Mouse (Mus musculus): ENCODE measurements at regions not wholly inside any gene's neighbourhood (a gene's known extent, or its start where the extent isn't known, plus 50 kb on each side); places are given as distances from the start of the nearest gene placed in this dataset.

DNA sequence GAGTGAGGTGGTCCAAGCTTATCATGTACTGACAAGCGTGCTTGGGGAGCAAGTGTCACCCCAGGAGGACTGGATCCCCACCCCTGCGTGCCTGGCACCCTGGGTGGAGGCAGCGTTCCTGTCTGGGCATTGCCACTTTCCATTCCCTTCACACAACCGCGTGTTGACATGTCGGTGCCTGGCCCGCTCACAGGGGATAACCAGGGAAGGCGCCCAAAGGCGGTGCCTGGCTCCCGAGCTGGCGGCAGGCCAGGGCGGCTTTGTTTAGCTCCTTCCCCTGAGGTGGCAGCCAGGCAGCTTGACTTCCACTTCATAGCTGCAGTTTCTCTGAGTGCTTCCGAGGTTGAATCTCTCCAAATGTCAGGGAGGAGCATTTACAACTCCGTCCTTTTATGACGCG lies 318.7 kb upstream of the 4930535I16Rik start:
- peak; percentile 72 to 73 for DNase-seq

DNA sequence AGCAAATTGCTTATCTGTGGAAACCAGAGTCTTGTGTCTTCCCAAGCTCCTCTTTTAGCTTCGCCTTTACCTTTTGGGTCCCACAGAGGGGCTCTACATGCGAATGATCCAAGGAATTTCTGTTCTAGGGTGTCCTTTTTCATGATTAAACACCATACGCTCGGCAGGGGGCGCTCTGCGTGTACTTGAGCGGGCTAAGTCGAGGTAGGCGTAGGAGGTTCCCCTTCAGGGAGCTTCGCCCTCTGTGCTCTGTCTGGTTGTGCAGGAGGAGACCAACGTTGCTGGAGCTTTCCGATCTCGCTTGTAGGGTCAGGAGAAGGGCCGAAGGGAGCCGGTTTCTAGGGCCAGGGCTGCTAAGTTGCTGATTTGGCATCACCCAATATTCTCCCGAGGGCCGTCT lies 310.7 kb upstream of the 4930535I16Rik start:
- peak; percentile 72 to 82 for DNase-seq

DNA sequence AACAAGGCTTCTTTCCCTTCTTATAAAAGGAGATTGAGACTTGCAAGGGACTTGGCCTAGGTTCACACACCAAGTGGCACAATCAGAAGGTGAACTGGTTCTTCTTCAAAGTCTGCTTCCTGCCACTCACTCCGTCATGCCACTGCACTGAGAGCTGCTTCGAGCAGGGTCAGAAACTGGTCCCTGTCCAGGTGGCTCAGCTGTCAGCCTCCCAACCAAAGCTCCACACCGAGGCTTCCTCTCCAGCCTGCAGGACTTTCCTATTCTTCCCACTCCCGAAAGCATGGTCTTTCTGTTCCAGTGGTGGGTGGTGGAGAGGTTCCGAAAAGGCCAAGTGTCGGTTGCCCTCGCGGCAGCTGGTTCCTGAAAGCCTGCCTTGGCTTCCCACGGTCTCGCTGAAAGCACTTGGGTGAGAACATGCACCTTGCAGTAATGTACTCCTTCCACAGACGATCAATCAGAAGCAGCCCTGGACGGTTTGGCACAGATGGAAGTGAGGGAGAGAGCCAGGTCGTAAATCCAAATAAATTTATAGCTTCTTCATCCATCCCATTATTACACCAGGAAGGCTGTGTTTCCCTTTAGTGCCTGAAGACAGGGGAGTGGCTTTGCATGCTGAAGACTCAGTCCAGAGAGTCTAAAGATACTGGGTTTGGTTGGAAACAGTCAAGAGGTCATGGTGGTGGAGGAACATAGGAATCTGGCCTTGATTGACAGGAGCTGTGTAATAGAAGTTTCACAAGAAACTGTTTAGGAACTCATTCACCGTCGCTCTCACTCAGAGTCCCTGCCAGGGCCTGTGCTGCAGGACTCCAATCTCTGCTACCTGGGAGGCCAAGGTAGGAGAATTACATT lies 306.1 kb upstream of the 4930535I16Rik start:
- peak; percentile 5 to 43 for DNase-seq

DNA sequence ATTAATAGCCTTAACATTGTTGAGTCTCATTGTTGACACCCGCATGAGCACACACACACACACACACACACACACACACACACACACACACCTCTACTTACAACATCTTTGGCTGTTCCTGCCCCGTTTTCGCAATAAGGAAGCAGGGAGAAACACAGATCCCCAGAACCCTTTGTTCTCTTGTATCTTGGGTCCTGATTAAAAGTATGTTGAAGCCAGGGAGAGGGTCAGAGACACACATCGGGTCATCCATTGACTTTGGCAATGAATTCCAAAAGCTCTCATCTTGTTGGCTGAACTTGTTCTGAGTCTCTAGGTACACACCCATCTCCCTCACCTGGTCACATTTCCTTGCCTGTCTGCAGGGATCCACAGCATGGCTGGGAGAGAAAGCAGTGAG lies 303.9 kb upstream of the 4930535I16Rik start:
- DNase-seq = no peak

DNA sequence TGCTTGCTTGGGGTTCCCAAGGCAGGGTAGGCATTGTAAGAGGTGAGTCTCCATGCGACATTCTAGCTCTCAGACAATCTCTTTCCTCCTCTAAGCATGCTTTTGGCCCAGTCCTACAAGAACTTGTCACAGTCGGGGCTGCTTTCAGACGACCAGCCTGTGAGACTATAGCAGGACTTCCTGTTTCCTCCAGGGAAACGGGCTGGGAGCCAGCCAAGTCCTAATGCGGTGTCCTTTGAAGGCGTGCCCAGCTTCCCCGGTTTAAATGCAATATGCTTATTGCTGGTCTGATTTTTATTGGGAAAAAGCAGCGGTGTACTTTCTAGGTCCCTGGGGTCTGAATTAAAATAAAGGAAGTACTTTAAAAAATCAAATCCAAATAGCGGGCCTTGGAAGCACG lies 299.4 kb upstream of the 4930535I16Rik start:
- peak; percentile 89 for DNase-seq

DNA sequence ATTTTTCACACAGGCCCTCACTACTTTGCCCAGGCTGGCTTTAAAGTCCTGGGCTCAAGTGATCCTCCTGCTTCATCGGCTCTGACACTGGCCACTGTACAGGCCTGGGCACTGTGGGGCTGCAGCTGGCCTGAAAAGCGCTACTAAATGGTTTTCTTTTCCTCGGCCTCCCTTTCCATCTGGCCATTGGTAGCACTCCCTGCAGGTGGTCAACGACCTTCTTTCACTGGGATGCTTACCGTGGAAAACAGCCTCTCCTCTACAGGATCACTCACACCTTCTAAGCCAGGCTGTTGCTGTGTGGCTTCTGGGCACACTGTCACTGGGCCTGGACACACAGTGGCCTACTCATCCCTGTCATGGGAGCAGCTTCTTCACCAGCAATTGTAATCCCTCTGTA lies 298.5 kb upstream of the 4930535I16Rik start:
- DNase-seq = no peak

DNA sequence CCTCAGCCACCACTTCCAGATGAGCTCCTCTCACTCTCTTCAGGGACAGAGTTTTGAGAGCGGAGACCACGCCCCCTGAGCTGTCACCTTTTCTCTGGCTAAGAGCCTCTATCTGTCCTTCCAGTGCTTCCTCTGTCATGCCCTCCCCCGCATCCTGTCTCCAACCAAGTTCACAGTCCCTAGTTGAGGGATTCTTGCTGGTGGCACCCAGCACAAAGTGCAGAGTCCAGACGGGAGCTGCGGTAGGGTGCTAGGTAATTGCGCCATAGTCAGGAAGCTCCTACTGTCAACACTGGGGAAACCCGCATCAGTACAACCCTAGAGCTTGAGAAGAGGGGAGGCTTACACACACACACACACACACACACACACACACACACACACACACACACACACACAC lies 297.3 kb upstream of the 4930535I16Rik start:
- peak; percentile 3 to 44 for DNase-seq

DNA sequence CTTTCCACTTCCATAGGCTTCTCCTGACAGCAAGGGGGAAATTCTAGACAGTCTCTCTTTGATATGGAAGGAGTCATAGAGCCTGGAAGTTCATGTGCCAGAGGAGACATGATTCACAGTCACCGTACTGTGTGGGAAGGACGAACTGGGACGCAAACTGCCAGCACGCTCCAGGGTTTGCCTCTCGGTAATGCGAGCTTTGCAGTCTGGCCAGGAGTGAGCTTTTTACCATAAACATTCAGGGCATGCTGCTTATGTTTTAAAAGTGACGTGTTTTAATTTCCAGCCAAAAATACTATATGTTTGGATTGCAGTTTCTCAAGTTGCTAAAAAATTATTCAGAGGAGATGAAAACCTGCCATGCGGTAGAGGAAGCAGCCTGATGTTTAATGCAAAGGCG lies 292.3 kb upstream of the 4930535I16Rik start:
- no peak for DNase-seq

DNA sequence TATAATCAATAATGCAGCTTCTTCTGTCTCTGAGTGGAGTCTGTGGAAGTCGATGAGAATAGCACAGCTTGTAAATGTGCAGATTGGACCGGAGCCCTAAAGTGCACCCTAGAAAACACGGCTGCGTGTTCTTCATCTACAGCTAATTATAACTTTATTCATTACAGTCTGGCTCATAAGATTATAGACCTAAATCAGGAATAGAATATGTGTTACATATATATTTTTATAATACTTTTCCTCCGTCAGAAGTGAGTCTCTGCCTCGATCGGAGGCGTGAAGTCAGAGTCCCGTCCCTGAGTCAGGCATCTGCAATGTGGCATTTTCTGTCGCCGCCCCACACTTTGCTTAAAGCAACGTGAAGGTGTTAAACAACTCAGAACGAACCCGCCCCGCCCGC lies 288.7 kb upstream of the 4930535I16Rik start:
- DNase-seq = no peak

DNA sequence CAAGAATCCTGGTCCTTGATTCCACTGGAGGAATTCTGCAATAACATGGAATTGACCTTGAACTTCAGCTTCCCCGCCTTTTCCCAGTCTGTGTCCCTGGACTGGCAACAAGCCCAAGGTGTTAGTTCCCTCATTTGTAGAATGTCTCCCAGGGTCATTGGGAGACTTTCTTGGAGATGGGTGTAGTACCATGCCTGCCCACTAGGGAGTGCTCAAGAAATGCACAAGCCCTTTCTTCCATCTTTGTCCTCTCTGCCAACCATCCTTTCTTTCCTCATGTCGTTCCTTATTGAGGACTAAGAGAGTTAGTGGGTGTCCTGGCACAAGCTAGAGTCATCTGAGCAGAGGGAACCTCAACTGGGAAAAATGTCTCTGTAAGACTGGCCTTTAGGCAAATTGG lies 285.9 kb upstream of the 4930535I16Rik start:
- peak in 1 of 2 experiments; percentile 41 for DNase-seq

DNA sequence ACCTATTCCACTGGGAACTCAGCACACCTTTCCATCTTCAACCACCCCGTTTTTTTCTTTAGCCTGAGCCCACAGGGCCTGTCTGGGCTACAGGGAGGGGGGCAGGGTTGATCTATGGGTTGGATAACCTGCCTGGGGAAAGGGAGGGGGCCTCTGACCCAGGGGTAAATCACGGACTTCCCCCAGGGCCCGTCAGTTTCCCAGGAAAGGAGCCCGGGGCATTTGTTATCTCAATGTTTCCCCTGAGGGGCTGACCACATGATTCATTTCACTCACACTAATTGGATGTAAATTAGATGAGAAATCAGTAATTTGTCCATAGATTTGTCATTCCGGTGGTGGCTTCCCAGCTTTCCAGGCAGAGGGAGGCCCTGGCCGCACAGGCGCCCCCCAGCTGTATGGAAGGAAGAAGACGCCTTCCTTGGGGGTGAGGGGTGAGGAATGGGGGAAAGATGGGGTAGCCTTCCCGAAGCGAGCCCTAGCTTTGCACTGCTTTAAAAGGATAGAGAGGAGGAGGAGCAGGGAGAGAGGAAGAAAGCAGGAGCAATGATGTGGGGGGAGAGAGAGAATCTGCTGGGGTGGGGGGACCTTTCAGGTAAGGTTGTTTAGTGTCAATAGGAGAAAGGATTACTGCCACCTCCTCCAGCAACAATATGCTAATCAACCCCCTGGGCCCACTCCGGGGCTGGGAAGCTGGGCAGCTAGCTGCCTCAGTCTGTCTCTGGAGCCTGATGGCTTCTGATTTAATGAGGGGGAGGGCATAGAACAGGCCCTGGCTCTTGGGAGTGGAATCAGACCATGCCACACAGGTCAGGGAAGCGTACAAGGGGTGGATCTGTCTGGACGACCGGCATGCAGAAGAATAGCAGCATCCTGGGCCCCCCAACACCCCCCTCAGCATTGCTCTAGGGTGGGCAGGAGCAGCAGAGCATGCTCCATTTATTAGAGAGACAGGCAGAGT lies 282.3 kb upstream of the 4930535I16Rik start:
- no peak for DNase-seq

DNA sequence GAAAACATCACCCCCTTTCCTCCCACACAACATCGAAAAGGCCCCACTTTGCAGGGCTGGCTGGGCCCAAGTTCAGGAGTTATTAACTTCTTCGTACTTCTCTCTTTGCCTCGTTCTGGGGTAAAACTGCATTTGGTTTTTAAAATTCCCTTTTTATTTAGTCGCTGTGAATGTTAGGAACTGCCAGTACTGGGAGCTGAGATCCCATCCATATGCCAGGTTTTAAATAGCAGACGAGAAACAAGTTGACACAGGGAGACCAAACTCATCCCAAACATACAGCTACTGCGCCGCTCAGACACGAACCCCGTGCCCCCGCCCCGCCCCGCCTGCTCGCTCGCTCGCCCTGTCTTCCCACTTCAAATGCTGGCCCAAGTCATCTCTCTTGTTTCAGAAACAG lies 281.0 kb upstream of the 4930535I16Rik start:
- DNase-seq = no peak

DNA sequence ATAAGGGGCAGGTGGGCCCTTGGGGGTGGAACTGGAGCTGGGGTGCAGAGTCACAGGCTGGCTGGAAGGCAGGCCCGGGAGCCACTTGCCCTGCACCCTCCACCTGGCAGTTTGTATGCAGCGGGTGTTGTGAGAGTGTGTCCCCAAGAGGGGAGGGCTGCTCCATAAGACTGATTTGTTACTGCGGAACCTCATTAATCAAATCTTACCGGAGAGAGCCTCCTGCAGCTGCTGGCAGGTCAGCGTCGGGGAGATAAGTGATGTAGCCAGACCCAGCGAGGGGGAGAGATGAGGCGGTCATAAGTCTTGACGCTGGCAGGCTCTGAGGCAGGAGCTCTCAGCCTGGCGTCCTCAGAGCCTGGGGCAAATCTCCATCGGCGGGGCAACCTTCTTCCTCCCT lies 278.9 kb upstream of the 4930535I16Rik start:
- no peak for DNase-seq

DNA sequence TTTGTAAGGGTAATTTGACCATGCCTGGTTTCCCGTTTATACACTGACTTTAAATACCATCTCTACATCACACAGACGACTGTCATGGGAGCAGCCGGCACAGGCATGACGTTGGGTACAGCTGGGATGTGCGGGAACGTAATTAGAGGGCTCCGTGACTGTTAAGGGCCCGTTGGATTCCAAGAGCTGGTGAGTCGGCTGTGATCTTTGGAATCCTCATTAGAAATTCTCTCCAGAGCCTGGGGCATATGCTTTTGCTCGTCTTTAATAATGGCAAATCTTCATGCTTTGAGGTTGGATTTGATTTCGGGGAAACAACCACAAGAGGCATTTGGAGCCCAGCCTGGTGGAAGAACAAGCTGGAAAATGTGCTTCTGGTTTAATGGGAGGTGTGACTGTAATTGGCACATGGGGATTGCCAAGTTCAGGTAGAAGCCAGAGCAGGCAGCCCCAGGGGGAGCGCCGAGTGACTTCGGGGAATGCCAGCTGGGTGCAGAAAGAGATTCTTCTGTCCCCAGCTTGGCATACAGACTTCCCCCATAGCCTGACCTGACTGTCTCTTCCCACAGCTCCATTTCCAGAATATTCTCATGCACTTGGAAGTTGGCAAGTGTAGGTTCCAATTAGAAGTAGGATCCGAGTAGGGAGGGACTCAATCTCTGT lies 275.4 kb upstream of the 4930535I16Rik start:
- DNase-seq = no peak

DNA sequence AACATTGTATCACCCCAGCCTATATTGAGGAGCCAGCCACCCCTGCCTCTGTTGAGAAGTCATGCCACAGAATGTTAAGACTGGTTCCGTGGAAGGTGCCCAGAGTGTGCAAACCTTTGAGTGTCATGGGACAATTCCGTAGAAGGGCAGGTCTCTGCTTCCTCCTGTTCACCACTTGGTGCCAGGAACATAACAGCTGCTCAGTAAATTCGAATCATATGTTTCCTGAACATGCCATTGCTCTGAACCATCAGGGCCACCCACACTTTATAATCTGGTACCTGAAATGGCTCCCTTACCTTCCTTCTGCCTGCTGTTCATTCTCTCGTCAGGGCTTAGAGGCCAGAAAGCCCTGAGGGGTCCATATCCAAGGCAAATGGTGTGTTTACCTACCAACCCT lies 273.0 kb upstream of the 4930535I16Rik start:
- no peak for DNase-seq

DNA sequence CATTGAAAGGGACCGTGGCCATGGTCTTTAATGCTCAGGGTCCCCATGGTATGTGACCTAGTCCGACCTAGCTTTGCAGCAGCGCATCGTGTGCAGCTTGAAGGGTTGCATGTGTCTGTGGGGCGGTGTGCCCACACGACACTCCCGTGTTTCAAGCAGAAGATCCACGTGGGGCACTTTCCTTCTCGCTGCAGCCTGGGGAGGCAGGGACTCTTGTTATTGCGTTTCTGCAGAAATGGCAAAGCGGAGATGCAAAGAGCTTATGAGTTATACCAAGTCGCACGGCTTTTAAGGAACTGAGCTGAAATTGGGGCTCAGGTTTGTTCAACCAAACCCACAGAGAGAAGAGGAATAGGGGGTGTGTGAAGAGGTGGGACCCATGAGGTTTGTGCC lies 272.2 kb upstream of the 4930535I16Rik start:
- DNase-seq = no peak

DNA sequence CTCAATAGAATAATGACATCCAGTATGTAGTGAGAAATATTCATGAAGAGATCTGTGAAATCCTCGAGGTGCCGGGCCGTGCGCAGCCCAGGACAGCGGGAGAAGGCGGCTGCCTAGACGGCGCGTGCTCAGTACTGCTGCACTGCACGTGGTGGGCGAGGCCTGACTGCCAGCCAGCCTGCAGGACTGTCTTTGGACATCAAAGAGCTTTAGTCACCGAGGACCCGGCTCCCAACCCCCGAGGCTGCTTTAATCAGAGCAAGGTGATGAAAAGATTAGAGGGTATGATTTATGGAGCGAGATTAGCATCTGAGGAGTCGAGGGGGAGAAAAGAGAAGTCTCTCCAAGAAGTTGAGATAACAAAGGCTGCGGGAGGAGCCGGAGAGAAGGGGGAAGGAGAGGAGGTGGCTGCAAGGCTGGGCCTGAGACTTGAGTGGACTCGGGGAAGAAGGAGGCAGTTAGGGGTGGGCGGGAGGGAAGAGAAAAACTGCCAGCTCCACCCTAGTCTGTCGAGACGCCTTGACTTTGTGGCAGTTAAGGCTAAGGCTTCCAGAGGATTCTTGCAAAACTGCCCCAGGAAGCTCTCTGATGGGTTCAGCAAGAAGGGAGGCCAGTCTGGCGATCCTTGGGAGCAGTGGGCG lies 271.6 kb upstream of the 4930535I16Rik start:
- no peak for DNase-seq

DNA sequence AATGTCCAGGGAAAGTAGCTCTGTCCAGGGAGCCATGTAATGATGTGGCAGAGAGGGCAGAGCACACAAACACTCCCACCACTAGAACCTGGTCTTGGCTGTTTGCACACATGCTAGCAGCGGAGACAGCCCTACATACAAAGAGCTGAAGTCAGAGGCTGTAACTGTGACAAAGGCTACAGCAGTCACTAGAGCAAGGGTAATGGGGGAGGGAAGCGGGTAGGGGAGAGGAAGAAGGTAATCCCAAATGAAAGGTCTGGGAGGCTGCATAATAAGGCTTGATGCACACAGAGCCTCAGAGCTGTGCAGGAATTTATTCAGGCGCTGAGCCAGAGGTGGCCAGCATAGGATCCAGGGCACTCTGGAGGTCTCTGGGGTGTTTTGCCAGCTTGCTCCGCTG lies 269.3 kb upstream of the 4930535I16Rik start:
- DNase-seq = no peak

DNA sequence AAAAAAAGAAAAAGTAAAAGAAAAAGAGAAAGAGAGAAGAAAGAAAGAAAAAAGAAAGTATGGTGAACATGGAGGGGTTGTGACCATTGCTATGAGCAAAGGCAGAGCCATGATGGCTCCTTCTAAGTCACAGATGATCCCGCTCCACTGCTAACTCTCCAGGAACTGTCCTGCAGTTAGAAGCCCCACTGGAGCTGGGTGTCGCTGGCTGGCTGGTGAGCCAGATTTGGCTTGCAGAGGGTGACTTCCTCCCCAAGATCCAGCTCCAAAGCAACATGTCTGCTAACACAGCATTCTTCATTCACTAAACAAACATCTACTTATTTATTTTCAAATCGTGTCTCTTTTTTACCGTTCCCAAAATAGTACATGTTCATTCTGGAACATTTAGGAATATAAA lies 263.5 kb upstream of the 4930535I16Rik start:
- DNase-seq = no peak

DNA sequence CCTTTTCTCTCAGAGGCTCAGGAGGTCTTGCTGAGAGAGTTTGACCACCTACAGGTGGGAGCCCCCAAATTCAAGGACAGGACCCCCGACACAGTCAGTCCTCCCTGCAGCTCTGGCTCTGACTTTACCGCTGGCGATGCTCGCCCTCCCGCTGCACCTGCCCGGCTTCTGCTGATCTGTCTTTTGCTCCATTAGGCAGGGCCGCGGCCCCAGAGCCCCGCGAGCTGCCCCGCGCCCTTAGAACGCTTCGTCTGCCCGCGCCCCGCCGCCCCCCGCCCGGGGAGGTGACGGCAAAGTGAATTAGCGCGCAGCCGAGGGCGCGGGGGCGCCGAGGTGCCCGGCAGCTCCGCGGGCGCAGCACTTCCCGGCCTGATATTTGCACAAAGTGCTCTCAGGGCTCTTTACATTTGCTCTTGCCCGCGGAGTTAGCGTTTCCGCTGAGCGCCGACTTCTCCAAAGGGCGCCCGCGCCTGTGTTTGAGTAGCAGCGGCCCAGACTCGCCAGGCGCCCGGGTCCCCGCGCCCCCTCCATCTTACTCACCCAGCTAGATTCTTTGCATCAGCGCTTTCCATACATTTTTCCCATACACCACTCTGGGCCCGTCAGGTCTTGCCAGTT lies 260.7 kb upstream of the 4930535I16Rik start:
- no peak for DNase-seq

DNA sequence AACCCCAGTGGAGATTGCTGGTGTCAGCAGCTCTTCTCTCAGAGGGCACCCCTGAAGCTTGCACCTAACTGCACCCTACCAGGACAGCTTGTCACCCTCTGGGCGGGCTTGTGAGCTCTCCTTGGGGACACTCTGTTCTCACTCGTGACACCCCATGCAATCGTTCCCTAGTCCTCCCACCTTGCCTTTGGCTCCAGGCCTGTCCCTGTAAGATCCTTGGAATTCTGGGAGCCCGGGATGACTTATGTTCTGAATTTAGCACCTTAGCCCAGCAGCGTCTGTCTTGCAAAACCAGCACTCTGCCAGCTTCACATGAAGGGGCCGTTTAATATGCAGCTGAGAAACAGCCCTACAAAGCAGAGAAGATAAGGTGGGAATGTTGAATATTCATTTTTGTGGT lies 257.7 kb upstream of the 4930535I16Rik start:
- DNase-seq = no peak

DNA sequence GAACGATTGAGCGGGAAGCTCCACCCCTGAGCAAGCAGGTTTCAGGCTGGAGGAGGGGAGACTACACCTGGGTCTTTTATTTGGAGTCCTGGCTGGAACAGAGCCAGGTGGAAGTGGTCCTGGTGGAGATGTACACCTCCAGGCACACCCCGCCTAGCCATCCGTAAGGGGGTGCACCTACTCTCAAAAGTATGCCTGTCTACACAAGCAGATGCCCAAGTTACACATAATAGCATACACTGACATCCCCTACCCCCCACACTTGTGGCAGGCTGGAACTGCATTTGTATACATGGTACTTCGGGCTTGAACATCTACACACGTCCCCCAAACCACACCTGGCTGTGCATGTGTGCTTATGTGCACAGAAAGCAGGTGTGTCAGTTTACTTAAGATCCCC lies 236.8 kb upstream of the 4930535I16Rik start:
- DNase-seq = no peak

Data from kidney, postnatal 25 days (tissue).